Mouse (Mus musculus) ES-CJ7 (cell line): Measurements from ENCODE around the gene Sh3bgrl.

Experiments used
- DNase-seq: peaks from one replicate; pipeline ENCODE4 v3.0.0; 2011; ENCODE audit warnings: low read depth, low spot score

Sh3bgrl gene

GRCm38 (mm10) chrX:109131834-109132233 is 36.7 kb downstream of the Sh3bgrl start:
- no peak for DNase-seq

DNA sequence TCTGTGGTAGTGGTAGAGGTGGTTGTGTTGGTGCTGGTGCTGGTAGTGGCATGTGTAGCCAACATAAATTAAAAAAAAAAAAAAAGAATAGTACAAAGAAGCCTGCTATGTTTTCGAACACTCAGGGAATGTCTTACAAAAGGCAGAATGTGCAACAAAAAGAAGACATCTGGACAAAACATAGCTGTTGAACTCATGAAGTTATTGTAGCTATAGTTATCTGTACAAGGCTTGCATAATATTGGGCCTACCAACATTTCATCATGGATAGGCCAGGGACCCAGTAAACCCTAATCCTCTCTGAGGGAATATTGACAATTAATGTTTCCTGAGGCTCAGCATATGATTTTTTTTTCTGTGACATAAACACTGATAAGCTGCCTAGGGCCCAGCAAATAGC is 37.3 kb downstream of the Sh3bgrl start:
- DNase-seq: no peak

DNA sequence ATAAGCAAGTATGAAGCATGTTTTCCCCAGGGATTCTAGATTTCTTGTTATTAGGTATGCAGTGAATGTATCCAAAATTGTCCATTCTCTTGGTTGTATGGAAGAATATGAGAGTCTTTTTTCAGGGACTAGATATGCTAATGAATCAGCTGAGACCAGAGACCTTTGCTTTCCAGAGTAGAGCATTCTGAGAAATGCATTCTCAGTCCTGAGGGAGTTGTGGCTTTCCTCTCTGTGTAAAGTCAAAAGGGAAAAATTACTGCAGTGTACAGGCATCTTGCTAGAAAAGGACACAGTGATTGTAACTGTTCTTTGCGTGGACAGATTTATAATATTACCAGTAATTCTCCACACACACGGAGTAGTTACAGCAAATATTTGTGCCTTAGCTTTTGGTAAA is 38.3 kb downstream of the Sh3bgrl start:
- no peak for DNase-seq

GRCm38 (mm10) chrX:109136306-109136705 is 41.1 kb downstream of the Sh3bgrl start:
- DNase-seq: no peak

GRCm38 (mm10) chrX:109136820-109137219 is 41.7 kb downstream of the Sh3bgrl start:
- no peak for DNase-seq

DNA sequence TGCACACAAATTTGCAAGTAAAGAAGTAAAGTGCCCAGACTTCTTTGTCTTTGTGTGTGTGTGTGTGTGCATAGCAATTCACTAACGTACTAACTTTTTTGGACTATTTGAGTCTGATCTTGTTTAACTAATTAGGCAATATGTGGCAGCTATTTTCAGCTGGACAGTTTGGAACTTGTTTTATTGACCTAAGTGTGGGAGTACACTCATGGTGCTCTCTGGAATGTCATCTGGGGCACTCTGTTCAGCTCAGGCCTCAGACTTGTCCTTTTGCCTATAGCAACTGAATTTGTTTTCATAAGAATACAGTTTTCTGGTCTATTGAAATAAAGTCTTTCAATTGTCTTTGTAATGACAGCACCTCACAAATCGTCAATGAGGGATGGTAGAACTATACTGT is 42.1 kb downstream of the Sh3bgrl start:
- DNase-seq: no peak

DNA sequence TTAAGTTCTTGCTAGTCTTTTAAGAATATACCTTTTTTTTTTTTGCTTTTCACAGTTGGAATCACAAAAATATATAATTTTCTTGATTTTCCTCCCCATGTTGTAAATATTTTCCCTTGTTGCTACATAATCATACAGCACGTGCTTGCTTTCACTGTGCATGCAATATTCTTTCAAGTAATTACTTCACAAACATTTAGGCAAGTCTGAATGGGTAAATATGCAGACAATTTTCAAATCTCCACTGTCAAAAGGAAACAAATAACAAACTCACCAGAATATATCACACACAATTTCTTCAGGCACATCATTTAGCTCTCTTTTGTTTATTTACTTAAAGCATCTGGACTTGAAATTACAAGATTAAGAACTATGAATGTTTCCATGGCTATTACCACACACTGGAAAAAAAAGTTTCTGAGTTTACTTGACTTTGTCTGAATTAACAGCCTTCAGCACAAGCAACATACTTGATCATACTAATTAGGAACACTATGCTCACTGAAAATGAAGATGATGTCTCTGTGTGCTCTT is 46.2 kb downstream of the Sh3bgrl start:
- DNase-seq: no peak

DNA sequence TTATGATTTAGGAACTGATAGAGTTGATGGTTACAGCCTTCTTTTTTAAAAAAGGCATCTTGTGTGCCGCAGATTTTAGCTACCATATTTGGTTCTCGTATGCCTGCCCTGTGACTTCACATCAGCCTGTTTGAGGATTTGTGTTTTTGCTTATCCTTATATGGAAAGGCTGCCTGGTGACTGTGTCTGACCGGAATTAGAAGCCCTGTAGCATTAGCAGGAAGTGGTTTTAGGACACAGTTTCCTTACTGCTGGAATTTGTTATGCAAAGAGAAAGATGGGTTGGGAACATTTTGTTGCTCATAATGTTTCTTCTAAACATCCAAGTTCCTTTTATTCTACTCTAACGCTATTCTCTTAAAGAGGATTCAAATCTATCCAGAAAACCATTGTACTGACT is 47.1 kb downstream of the Sh3bgrl start:
- no peak for DNase-seq

- no peak for DNase-seq
These were observed 50.6 kb downstream of the Sh3bgrl start for GRCm38 (mm10) chrX:109145779-109146178.

- no peak for DNase-seq
These were observed 51.9 kb downstream of the Sh3bgrl start for GRCm38 (mm10) chrX:109147108-109147507.

GRCm38 (mm10) chrX:109151228-109151627 is 56.1 kb downstream of the Sh3bgrl start:
- no peak for DNase-seq

- no peak for DNase-seq
These were observed 65.2 kb downstream of the Sh3bgrl start for GRCm38 (mm10) chrX:109160326-109160725.

DNA sequence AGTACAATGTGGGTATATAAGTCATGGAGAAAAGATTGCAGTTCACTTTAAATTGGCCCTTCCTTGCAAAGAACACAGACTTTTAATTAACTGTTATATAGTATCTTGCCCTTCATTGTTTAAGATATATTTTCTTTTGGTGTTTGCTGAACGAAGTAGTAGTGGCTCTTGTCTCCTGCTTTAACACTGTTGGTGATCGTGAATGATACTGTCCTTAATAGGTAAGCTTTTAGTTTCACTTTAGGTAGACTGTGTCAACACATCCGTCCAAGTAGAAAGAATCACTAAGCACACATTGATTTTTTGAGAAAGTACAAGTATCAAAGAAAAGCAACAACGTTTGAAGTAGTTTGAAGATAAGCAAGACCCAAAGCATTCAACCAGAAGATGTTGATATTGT is 65.7 kb downstream of the Sh3bgrl start:
- no peak for DNase-seq

- no peak for DNase-seq
These were observed 79.9 kb downstream of the Sh3bgrl start for GRCm38 (mm10) chrX:109175038-109175437.

DNA sequence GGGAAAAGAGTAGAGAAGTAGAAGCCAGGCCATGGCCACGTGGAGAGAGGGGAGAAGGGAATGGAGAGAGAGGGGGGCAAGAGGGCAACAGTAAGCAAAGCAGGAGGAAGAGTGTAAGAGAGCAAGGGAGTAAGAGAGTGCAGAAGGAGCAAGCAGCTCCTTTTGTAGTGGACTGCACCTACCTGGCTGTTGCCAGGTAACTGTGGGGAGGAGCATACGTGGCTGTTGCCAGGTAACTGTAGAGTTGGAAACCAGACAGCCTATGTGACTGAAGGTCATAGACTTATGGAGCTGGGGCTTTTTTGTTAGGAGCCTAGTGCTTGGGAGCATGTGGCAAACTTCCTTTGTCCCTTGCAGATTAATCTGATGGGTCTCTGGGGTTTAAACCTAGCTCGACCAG is 80.3 kb downstream of the Sh3bgrl start:
- DNase-seq: peak; percentile 1

GRCm38 (mm10) chrX:109184706-109185478 is 89.7 kb downstream of the Sh3bgrl start:
- no peak for DNase-seq

- no peak for DNase-seq
These were observed 94.4 kb downstream of the Sh3bgrl start for GRCm38 (mm10) chrX:109189607-109190006.

DNA sequence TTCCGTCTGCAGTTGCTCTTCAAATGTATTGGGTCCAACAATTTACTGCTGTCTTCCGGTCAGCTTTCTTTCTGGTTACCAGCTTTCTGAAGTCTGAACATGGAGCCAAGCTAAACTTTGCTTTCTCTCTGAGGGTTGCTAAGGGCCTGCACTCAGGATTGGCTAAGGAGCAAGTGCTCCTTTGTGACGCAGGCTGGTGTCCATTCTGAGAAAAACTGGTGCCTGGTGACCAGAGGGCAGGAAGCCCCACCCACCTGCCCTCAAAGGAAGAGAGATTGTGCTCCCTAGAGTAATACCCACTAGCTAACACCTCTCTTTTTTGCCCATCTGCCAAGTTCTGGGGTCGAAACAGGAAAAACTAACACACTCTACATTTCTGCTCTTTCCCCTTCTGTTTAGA is 95.8 kb downstream of the Sh3bgrl start:
- DNase-seq: no peak

- DNase-seq: no peak
These were observed 96.3 kb downstream of the Sh3bgrl start for GRCm38 (mm10) chrX:109191436-109191835.

- DNase-seq: no peak
These were observed 101.3 kb downstream of the Sh3bgrl start, which contains the start of gene Gm6377 for GRCm38 (mm10) chrX:109196468-109196867. Gene Gm6377 (plus strand): TSS chrX:109196756.

DNA sequence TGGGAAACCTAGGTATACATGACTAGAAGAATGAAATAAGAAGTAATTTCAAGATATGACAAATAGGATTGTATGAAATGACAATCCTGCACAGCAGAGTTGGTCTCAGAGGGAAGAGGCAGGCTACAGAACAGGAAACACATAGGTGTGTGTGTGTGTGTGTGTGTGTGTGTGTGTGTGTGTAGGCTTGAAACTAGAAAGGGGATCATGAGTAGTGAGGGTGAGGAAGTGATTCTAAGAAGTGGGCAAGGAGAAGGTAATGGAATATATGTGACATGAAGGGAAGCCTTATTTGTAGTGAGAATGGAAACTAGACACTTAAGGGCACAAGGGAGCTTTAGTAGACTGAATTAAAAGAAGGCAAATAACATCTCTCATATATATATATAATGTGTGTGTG is 112.7 kb downstream of the Sh3bgrl start:
- DNase-seq: no peak

- no peak for DNase-seq
These were observed 133.6 kb downstream of the Sh3bgrl start for GRCm38 (mm10) chrX:109228720-109229119.

DNA sequence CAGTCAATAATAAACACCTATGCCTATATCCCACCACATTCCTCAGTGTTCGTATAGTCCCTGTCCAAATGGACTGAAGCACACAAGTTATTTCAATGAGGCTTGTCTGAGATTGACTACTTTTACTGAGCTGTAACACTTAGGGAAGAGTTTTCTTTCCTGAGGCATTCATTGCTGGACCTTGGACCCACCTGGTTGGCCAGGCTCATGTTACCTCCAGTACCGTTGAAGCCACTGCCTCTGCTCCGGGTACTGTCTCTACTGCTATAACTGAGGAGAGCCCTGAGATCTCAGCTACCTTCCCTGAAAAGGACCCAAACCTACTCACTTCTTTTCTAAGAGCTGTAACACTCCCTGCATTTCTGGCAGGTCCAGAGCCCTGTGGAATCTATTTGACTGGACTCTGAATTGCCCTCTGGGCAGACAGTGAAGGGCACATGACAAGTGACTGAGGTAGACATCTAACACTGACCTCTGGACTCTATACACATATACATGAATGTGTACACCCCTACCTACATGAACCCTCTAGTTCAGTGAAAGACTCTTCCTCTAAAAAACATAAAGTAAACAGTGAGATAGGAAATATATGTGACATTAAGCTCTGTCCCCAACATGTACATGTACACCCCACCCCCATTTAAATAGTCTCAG is 140.3 kb downstream of the Sh3bgrl start:
- no peak for DNase-seq
